ENCODE assay signal across 11 mouse cellular contexts in genomic region chr1:161598167-161598566, GRCm38 (mm10).
"Had no signal": no experiment of that assay in that cellular context is flagged by ENCODE, and none has a peak within 500 bp of the region (broad histone marks: within the 10 kb centered on the region; RNA-seq: fewer than 3 reads in every experiment).

No protein-coding gene starts in this region.

- H3K4me1 ChIP-seq: limb, embryonic 10.5 days; liver, embryonic 13.5 days; midbrain, embryonic 13.5 days had no signal

- H3K36me3 ChIP-seq: limb, embryonic 10.5 days; liver, embryonic 13.5 days; midbrain, embryonic 13.5 days had no signal

- H3K27ac ChIP-seq: left cerebral cortex, adult 2 months; limb, embryonic 10.5 days; liver, embryonic 13.5 days; midbrain, embryonic 13.5 days had no signal

- H3K9me3 ChIP-seq: limb, embryonic 10.5 days; liver, embryonic 13.5 days; midbrain, embryonic 13.5 days had no signal

- ATAC-seq: intestine, postnatal 0 days; liver, postnatal 0 days; midbrain, embryonic 13.5 days had no signal

- H3K9ac ChIP-seq: liver, embryonic 13.5 days; liver, postnatal 0 days; midbrain, embryonic 13.5 days had no signal

- H3K4me3 ChIP-seq: left cerebral cortex, adult 2 months; limb, embryonic 10.5 days; liver, embryonic 13.5 days; midbrain, embryonic 13.5 days had no signal

- H3K27me3 ChIP-seq: liver, embryonic 13.5 days; midbrain, embryonic 13.5 days had no signal

- H3K4me2 ChIP-seq: liver, embryonic 13.5 days; midbrain, embryonic 13.5 days had no signal

- DNase-seq: kidney, adult 8-10 months; kidney, postnatal 25 days; liver, embryonic 13.5 days; liver, postnatal 0 days; right cerebral cortex, adult 18-20 months; right cerebral cortex, postnatal 25 days; thymus, postnatal 4 days had no signal
